Mouse (Mus musculus) liver, embryonic 15.5 days (tissue): Measurements from ENCODE around the gene Tceal1. TPM values are rescaled to one million over a fixed set of nuclear protein-coding genes. Genes with fewer than 3 reads are reported as not detected.
A peak's percentile ranks its signal among the peaks of the same experiment; 100 is the strongest.
"Not testable (repeated sequence)": the region's sequence is repeated elsewhere in the genome, so short reads cannot be mapped to it uniquely, and the experiment has no call there.

ENCODE experiments used
- ATAC-seq: fragments of 200-750 bp; cut with Nextera tagmentation; 2 replicates; pipeline ENCODE4 v1.8.0; 2017; ENCODE audit warnings: moderate number of reproducible peaks, mild to moderate bottlenecking, moderate library complexity; ENCODE audit not compliant: insufficient read depth
- H3K27ac ChIP-seq: fragments of 300-500 bp; sonication (generic); replicated peaks from 2 replicates; pipeline ENCODE4 v1.5.1; 2015; ENCODE audit warnings: mild to moderate bottlenecking, inconsistent platforms
- H3K27me3 ChIP-seq: fragments of 300-500 bp; sonication (generic); 2 replicates; pipeline ENCODE4 v1.6.1; 2015; ENCODE audit warnings: mild to moderate bottlenecking, inconsistent platforms
- H3K36me3 ChIP-seq: fragments of 300-500 bp; sonication (generic); replicated peaks from 2 replicates; pipeline ENCODE4 v1.6.1; 2015; ENCODE audit warnings: moderate library complexity, mild to moderate bottlenecking, inconsistent platforms
- H3K4me1 ChIP-seq: fragments of 300-500 bp; sonication (generic); replicated peaks from 2 replicates; pipeline ENCODE4 v1.6.1; 2015; ENCODE audit warnings: inconsistent platforms
- H3K4me2 ChIP-seq: fragments of 300-500 bp; sonication (generic); 2 replicates; pipeline ENCODE4 v1.6.1; 2015; ENCODE audit warnings: moderate library complexity, mild to moderate bottlenecking, inconsistent platforms
- H3K4me3 ChIP-seq: fragments of 300-500 bp; sonication (generic); replicated peaks from 2 replicates; pipeline ENCODE4 v1.5.1; 2015; ENCODE audit warnings: mild to moderate bottlenecking, inconsistent platforms
- H3K9ac ChIP-seq: fragments of 300-500 bp; sonication (generic); 2 replicates; pipeline ENCODE4 v1.6.1; 2015; ENCODE audit warnings: moderate library complexity, mild to moderate bottlenecking, inconsistent platforms
- H3K9me3 ChIP-seq: fragments of 300-500 bp; sonication (generic); replicated peaks from 2 replicates; pipeline ENCODE4 v1.6.1; 2016; ENCODE audit warnings: inconsistent platforms
- WGBS: fragments of 180-500 bp; shearing (Covaris S2); methylation state at CpG from one replicate; pipeline ENCODE4 v1.1.7; 2015; ENCODE audit warnings: mixed read lengths; ENCODE audit not compliant: insufficient replicate concordance; 5-methylcytosine and 5-hydroxymethylcytosine counted together
- polyA plus RNA-seq: library from polyadenylated mRNA; unstranded; fragments of >200 nt; fragmentation: Nextera tagmentation; extraction: Ambion mirVana; gene quantifications from 2 replicates; pipeline ENCODE4 v1.2.1, GENCODE M21; 2015

The Tceal1 gene
- polyA plus RNA-seq, 1 experiment from 2014 or later, result 0.97 TPM

- H3K4me2 ChIP-seq, H3K4me3 ChIP-seq, ATAC-seq, H3K27me3 ChIP-seq, H3K36me3 ChIP-seq, H3K4me1 ChIP-seq, H3K9ac ChIP-seq, H3K27ac ChIP-seq, H3K9me3 ChIP-seq: not testable (repeated sequence)
- 44% methylated on average over 3 of the region's 3 CpGs for WGBS
These were observed 7.1 kb downstream of the Tceal1 start for GRCm38 (mm10) chrX:136714742-136715474.

GRCm38 (mm10) chrX:136732016-136732415 is 24.2 kb downstream of the Tceal1 start:
- no peak for ATAC-seq
- H3K4me3 ChIP-seq, result no peak overlapping the region
- H3K4me2 ChIP-seq, result no peak overlapping the region
- H3K36me3 ChIP-seq, result peaks cover 19% of the 10 kb centered on the region
- H3K9me3 ChIP-seq, result no peaks in the 10 kb centered on the region
- H3K27ac ChIP-seq, result no peak overlapping the region
- WGBS, result 67% methylated on average over 4 of the region's 4 CpGs
- no peaks in the 10 kb centered on the region for H3K27me3 ChIP-seq
- H3K9ac ChIP-seq, result no peak overlapping the region
- H3K4me1 ChIP-seq, result no peaks in the 10 kb centered on the region

- 20% methylated on average over 15 of the region's 15 CpGs for WGBS
- Histone ChIP-seq H3K4me1 (peaks cover 14% of the 10 kb centered on the region), H3K4me3 (peak overlapping the region; percentile 65), H3K9me3 (no peaks in the 10 kb centered on the region), H3K4me2 (peak overlapping the region; percentile 57), H3K36me3 (peaks cover 13% of the 10 kb centered on the region), H3K27ac (peak overlapping the region; percentile 75; the same call in 1 of the 2 replicates), H3K9ac (peak overlapping the region; percentile 59), H3K27me3 (no peaks in the 10 kb centered on the region)
- no peak for ATAC-seq
These were observed 32.5 kb downstream of the Tceal1 start for GRCm38 (mm10) chrX:136740087-136740790.

- H3K4me3 ChIP-seq, result peak overlapping the region; percentile 65
- peaks cover 14% of the 10 kb centered on the region for H3K4me1 ChIP-seq
- no peaks in the 10 kb centered on the region for H3K9me3 ChIP-seq
- H3K27ac ChIP-seq, result peak overlapping the region; percentile 87
- WGBS, result 20% methylated on average over 39 of the region's 39 CpGs
- H3K27me3 ChIP-seq, result no peaks in the 10 kb centered on the region
- H3K9ac ChIP-seq, result peak overlapping the region; percentile 59
- peak overlapping the region; percentile 80 for H3K4me2 ChIP-seq
- ATAC-seq, result peak; percentile 96
- H3K36me3 ChIP-seq, result peaks cover 9% of the 10 kb centered on the region
These were observed 33.2 kb downstream of the Tceal1 start for GRCm38 (mm10) chrX:136740791-136741650.

- peak overlapping the region; percentile 80 for H3K4me2 ChIP-seq
- no peaks in the 10 kb centered on the region for H3K9me3 ChIP-seq
- H3K27ac ChIP-seq, result peak overlapping the region; percentile 87
- 21% methylated on average over 45 of the region's 46 CpGs for WGBS
- H3K4me3 ChIP-seq, result peak overlapping the region; percentile 65
- H3K9ac ChIP-seq, result peak overlapping the region; percentile 50
- no peaks in the 10 kb centered on the region for H3K27me3 ChIP-seq
- peak; percentile 72 for ATAC-seq
- H3K36me3 ChIP-seq, result peaks cover 7% of the 10 kb centered on the region; the same call in 1 of the 2 replicates
- H3K4me1 ChIP-seq, result peaks cover 14% of the 10 kb centered on the region
These were observed 33.9 kb downstream of the Tceal1 start for GRCm38 (mm10) chrX:136741651-136742201.

- Histone ChIP-seq H3K27me3 (no peaks in the 10 kb centered on the region), H3K27ac (peak overlapping the region; percentile 87), H3K9me3 (no peaks in the 10 kb centered on the region), H3K4me1 (peaks cover 14% of the 10 kb centered on the region), H3K4me3 (peak overlapping the region; percentile 65), H3K9ac (peak overlapping the region; percentile 50; the same call in 1 of the 2 replicates), H3K36me3 (peaks cover 7% of the 10 kb centered on the region; the same call in 1 of the 2 replicates), H3K4me2 (peak overlapping the region; percentile 80)
- no peak for ATAC-seq
- WGBS, result 12% methylated on average over 10 of the region's 10 CpGs
These were observed 34.5 kb downstream of the Tceal1 start for GRCm38 (mm10) chrX:136742241-136742640.

- WGBS, result 30% methylated on average over 5 of the region's 5 CpGs
- H3K27me3 ChIP-seq, result no peaks in the 10 kb centered on the region
- peak overlapping the region; percentile 80 for H3K4me2 ChIP-seq
- H3K4me3 ChIP-seq, result peak overlapping the region; percentile 65
- 0 out of 2 replicates have a peak overlapping the region, but pooled peaks have one; percentile 50 for H3K9ac ChIP-seq
- peaks cover 14% of the 10 kb centered on the region for H3K4me1 ChIP-seq
- peak overlapping the region; percentile 87 for H3K27ac ChIP-seq
- no peaks in the 10 kb centered on the region for H3K9me3 ChIP-seq
- peaks cover 7% of the 10 kb centered on the region; the same call in 1 of the 2 replicates for H3K36me3 ChIP-seq
- no peak for ATAC-seq
These were observed 34.9 kb downstream of the Tceal1 start for GRCm38 (mm10) chrX:136742661-136743103.

GRCm38 (mm10) chrX:136743459-136743858 is 35.7 kb downstream of the Tceal1 start, which contains the start of gene Morf4l2:
TSS of gene Morf4l2 (minus strand) at chrX:136743690.
- ATAC-seq, result no peak
- H3K4me3 ChIP-seq, result peak within 1 kb of the TSS; percentile 65
- peak within 1 kb of the TSS; percentile 80 for H3K4me2 ChIP-seq
- 0 out of 2 replicates have a peak within 1 kb of the TSS, but pooled peaks have one; percentile 50 for H3K9ac ChIP-seq
- H3K9me3 ChIP-seq, result no peaks in the 10 kb centered on the region
- H3K36me3 ChIP-seq, result peaks cover 6% of the 10 kb centered on the region; the same call in 1 of the 2 replicates
- H3K27me3 ChIP-seq, result no peaks in the 10 kb centered on the region
- H3K4me1 ChIP-seq, result peaks cover 9% of the 10 kb centered on the region
- H3K27ac ChIP-seq, result peak within 1 kb of the TSS; percentile 87
- WGBS, result 73% methylated on average over 12 of the region's 12 CpGs

GRCm38 (mm10) chrX:136744663-136745062 is 36.9 kb downstream of the Tceal1 start:
- Histone ChIP-seq H3K27me3 (no peaks in the 10 kb centered on the region), H3K9ac (no peak overlapping the region), H3K4me1 (peaks cover 4% of the 10 kb centered on the region; the same call in 1 of the 2 replicates), H3K4me3 (no peak overlapping the region), H3K4me2 (no peak overlapping the region), H3K9me3 (no peaks in the 10 kb centered on the region), H3K36me3 (no peaks in the 10 kb centered on the region), H3K27ac (no peak overlapping the region)
- 49% methylated on average over 8 of the region's 8 CpGs for WGBS
- no peak for ATAC-seq

GRCm38 (mm10) chrX:136749329-136749728 is 41.5 kb downstream of the Tceal1 start:
- Histone ChIP-seq H3K36me3 (no peaks in the 10 kb centered on the region), H3K4me3 (no peak overlapping the region), H3K9ac (no peak overlapping the region), H3K4me2 (no peak overlapping the region), H3K27ac (no peak overlapping the region), H3K27me3 (no peaks in the 10 kb centered on the region), H3K9me3 (no peaks in the 10 kb centered on the region), H3K4me1 (no peaks in the 10 kb centered on the region)
- 58% methylated on average over 4 of the region's 4 CpGs for WGBS
- ATAC-seq, result no peak
